Mouse (Mus musculus): Measurements from ENCODE around the gene Lnx1.

DNA sequence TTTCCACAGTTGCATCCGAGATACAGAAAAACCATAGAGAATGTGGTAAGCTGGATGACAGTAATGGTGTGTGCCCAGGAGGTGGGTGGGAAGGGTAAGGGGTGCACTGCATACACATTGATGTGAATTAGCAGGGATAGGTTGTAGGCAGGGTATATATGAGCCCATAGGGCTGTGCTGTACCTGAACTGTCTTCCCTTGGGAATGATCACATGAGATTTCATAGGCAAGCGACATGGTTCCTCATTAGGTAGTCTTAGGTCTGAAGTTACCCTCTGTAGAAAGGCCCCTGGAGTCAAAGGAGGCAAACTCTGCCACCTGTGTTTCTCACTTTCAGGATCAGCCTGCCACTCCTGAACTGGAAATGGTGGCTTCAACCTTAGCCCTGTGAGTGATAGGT lies 9.3 kb upstream of the Lnx1 start:
- TF ChIP-seq CTCF (conservative IDR thresholded peaks at IDR 0.05; ENCODE audit: insufficient read depth, insufficient read length, low read depth, low read length) (no peak), POLR2A (IDR thresholded peaks at IDR 0.05; ENCODE audit: low read depth, low read length) (no peak)

All from kidney, adult 2 months (tissue).